Mouse (Mus musculus) T-helper 17 cell (primary cell): ENCODE measurements around the gene Mustn1.

ENCODE experiments used
- in situ Hi-C, 2 experiments: fragments of 300-600 bp; cut with MboI, MseI; formaldehyde crosslinking; loops; 1 replicate in 1 of 2; 2 replicates in 1 of 2; pipeline ENCODE4 v1.15.1; 2025; ENCODE audit warnings: high pct_unique_total_duplicates in 2 of 2

Mustn1 gene

GRCm38 (mm10) chr14:30878958-30879571 is at the start of gene Mustn1:
Mustn1 (plus strand) TSS chr14:30879200.
- in situ Hi-C loops: no loop called here

DNA sequence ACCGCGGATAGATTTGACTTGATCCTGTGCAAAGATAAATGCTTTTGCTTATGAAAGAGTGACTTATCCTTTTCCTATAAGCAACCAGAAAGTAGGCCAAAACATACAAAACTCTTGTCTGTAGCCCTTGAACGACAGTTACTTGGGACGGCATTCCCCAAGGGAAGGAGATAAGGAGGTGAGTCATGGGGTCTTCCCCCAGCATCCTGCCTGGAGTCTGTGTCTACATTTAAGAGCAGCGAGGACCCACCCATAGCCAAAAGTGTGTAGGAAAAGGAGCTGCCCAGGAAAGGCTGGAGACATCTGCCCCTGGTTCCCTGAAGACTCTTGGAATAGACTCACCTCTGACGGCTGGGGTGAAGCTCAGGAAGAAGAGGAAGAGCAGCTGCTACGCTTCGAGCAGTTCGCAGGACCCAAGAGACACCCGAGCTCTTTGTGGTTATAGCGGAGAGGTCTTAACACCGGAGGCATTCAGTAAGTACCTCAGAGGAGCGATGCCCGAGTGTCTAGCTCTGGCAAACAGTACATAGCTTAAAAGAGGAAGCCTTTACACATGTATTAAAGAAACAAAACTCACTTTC is 41.5 kb upstream of the Mustn1 start:
- in situ Hi-C loops: no loop called here

DNA sequence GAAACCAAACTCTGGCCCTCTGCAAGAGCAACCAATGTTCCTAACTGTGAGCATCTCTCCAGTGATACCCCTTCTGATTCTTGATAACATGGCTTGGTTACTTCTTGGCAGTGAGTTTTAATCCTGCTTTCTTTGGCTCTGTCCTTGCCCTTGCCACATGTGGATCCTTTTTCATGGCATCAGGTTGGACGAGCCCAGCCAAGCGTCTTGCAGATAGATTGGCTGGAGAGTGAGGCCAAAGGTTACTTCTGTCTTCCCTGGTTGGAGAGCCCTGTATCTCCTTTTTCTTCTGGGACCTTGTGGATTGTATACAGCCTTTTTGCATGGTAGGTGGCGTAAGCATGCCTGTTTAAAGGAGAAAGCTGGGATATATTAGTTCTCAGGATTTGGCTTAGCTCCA is 35.3 kb upstream of the Mustn1 start:
- in situ Hi-C loops: no loop called here

GRCm38 (mm10) chr14:30850504-30850903 is 28.5 kb upstream of the Mustn1 start:
- in situ Hi-C loops: loop anchor here in 1 of 2 experiments (5.0 kb wide), 1 partner anchor 668 kb away; no protein-coding TSS in a partner anchor

DNA sequence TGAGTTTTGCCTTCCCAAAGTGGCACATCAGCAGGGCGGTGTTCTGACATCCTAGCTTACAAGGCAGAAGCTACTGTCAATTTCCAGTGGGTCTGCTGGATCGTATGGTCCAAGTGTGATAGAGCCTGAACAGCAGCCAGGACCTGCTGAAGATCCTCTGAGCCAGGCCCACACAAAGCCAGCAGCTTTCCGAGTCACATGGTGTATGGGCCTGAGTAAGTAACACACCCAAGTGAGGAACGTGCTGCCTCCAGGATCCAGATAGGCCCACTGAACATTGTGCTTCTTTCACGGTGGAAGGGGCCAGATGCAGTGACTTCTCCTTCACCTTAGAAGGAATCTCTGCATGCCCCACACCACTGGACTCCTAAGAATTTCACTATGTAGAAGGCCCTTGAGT is 26.7 kb upstream of the Mustn1 start:
- in situ Hi-C loops: loop anchor here in 1 of 2 experiments (5.0 kb wide), 1 partner anchor 670 kb away; no protein-coding TSS in a partner anchor

GRCm38 (mm10) chr14:30855316-30855715 is 23.7 kb upstream of the Mustn1 start:
- in situ Hi-C loops: no loop called here

- in situ Hi-C loops: no loop called here
Observed at GRCm38 (mm10) chr14:30856885-30857507, 22.0 kb upstream of the Mustn1 start.

GRCm38 (mm10) chr14:30857990-30858389 is 21.0 kb upstream of the Mustn1 start:
- in situ Hi-C loops: no loop called here

DNA sequence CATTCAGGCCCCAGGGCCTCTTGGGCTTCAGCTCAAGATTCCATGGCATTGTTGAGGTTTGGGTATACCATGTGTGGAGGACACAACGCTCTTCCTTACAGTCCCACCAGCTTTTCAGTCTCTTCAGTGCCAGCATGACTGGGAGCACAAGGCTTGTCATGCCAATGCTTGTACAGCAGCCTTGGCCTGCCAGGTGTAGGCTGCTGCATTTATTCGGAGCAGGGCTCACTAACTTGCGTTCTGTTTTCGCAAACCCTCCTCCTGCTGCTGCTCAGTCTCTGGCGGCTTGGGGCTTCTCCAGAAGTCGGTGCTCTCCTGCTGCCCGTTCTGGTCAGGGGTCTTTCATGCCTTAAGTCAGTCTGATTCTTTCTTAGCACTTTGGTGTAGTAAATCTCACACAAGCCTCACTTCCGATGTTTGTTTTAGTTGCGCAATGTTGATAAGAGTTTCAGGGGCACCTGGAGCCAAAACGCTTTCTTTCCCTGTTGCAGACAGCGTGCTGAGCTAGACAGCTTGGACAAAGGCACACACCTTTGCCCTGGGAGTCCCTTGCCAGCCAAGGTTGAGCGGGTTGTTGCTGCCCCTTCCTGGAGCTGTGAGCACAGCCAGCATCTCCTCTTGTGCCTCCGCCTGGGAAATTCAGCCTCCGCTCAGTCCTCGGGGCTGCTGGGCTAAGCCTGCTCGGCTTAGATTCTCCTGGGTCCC is 17.4 kb upstream of the Mustn1 start:
- in situ Hi-C loops: no loop called here

GRCm38 (mm10) chr14:30862368-30862767 is 16.6 kb upstream of the Mustn1 start:
- in situ Hi-C loops: no loop called here

- in situ Hi-C loops: no loop called here
Observed at GRCm38 (mm10) chr14:30865311-30865710, 13.7 kb upstream of the Mustn1 start.

DNA sequence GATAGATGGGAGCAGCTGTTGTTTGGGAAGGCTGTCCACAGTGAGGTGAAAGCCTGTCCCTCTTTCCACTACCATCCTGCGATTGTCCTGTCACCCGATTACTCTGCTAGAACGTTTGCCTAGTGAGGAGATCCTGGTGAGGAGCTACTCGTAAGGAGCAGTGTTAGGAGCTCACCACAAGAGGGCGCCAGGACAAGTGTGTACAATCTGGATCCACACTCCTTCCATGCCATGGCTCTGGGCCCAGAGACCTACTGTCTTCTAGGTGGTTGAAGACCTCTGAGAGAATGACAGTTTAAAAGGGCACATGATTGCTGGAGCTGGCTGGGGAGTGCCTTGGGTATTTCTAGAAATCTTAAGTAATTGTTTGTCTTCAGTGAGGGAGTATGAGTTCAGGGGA is 12.0 kb upstream of the Mustn1 start:
- in situ Hi-C loops: no loop called here

GRCm38 (mm10) chr14:30868826-30869225 is 10.2 kb upstream of the Mustn1 start:
- in situ Hi-C loops: no loop called here

- in situ Hi-C loops: no loop called here
Observed at GRCm38 (mm10) chr14:30869391-30869801, 9.6 kb upstream of the Mustn1 start.

DNA sequence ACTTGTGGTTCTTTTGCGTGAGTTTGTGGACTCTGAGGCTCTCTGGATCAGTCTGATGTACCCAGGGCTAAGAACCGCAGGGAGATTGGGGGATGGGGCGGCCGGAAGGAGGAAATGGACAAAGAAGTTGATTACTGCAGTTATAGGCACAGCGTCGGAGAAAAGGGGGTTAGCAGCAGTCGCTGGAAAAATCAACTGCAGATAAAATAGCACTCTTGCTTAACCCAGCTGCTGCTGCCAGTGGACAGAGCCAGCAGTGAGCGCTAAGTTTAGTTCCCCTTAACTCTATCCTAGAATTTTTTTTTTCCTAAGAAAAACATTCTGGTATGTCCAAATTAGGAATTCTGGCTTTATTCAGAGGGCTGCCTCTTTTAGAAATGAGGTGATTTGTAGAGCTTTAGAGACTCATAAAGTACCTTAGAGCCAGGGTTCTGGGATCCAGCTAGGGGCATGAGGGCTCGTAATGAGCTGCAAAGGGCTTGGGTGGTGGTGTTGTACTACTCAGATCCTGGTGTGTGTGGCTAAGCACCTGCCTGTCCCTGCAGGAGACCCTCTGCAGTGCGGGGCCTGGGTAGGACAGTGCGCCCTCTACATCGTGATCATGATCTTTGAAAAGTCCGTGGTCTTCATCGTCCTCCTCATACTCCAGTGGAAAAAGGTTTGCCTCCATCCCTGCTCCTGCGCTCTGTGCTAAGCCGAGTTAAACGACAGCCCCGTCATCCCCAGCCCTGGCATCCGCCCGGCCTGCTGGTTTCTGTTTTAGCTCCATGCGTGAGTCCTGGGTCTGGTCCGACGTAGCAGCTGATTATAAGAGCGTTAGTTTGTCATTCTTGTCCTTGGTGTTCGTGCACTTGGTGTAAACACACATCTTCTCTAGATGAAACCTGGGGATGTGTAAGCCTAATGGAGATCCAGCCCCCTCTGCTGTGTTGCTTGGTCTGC is 8.5 kb upstream of the Mustn1 start:
- in situ Hi-C loops: no loop called here

DNA sequence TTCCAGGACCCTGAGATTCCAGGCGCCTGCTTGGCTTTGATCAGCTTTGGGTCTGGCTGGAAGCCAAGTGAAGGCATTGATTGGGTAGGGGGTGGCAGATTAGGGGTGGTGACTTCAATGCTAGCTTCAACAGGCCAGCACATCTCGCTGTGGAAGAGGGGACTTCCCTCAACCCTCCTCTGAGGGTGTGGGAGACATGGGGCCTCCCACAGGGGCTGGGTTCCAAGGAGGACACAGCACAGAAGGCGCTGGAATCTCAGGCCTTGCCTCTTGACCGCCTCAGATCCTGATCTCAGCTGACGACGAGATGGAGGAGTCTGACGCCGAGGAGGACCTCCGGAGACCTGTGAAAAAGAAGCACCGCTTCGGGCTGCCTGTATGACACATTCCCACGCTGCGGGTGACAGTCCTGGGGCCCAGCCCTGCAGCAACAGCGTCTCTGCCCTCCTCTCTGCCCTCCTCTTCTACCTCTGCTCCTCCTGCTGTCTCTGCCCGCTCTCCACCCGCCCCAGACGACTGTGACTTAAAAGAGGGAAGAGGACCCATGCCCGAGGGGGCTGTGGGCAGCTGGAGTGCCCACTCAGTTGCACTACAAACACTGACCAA is 4.8 kb upstream of the Mustn1 start:
- in situ Hi-C loops: no loop called here

GRCm38 (mm10) chr14:30875130-30875865 is 3.7 kb upstream of the Mustn1 start:
- in situ Hi-C loops: no loop called here

- in situ Hi-C loops: no loop called here
Observed at GRCm38 (mm10) chr14:30875955-30876354, 3.0 kb upstream of the Mustn1 start.

GRCm38 (mm10) chr14:30876451-30876850 is 2.5 kb upstream of the Mustn1 start:
- in situ Hi-C loops: no loop called here

GRCm38 (mm10) chr14:30877827-30878226 is 1.2 kb upstream of the Mustn1 start:
- in situ Hi-C loops: no loop called here
